Mouse (Mus musculus) neural tube, embryonic 12.5 days (tissue): Measurements from ENCODE around the gene Mn1. TPM values are rescaled to one million over a fixed set of nuclear protein-coding genes. Genes with fewer than 3 reads are reported as not detected.

Experiments used
- ATAC-seq: fragments of 200-750 bp; cut with Nextera tagmentation; 2 replicates; pipeline ENCODE4 v1.8.0; 2017; ENCODE audit warnings: low read depth, mild to moderate bottlenecking, moderate TSS enrichment, moderate library complexity; ENCODE audit not compliant: low FRiP score
- H3K27ac ChIP-seq: fragments of 300-500 bp; sonication (generic); 2 replicates; pipeline ENCODE4 v1.5.1; 2016
- H3K27me3 ChIP-seq: fragments of 300-500 bp; sonication (generic); replicated peaks from 2 replicates; pipeline ENCODE4 v1.6.1; 2016; ENCODE audit warnings: mild to moderate bottlenecking
- H3K36me3 ChIP-seq: fragments of 300-500 bp; sonication (generic); 2 replicates; pipeline ENCODE4 v1.6.1; 2016; ENCODE audit warnings: mild to moderate bottlenecking
- H3K4me1 ChIP-seq: fragments of 300-500 bp; sonication (generic); 2 replicates; pipeline ENCODE4 v1.6.1; 2016
- H3K4me2 ChIP-seq: fragments of 300-500 bp; sonication (generic); replicated peaks from 2 replicates; pipeline ENCODE4 v1.6.1; 2016; ENCODE audit warnings: mild to moderate bottlenecking
- H3K4me3 ChIP-seq: fragments of 300-500 bp; sonication (generic); 2 replicates; pipeline ENCODE4 v1.5.1; 2016
- H3K9ac ChIP-seq: fragments of 300-500 bp; sonication (generic); 2 replicates; pipeline ENCODE4 v1.6.1; 2016; ENCODE audit warnings: mild to moderate bottlenecking
- H3K9me3 ChIP-seq: fragments of 300-500 bp; sonication (generic); 2 replicates; pipeline ENCODE4 v1.6.1; 2016; ENCODE audit warnings: mild to moderate bottlenecking
- WGBS: fragments of 180-500 bp; shearing (Covaris S2); methylation state at CpG from one replicate; pipeline ENCODE4 v1.1.7; 2016; 5-methylcytosine and 5-hydroxymethylcytosine counted together
- polyA plus RNA-seq: library from polyadenylated mRNA; unstranded; fragments of >200 nt; fragmentation: Nextera tagmentation; extraction: Ambion mirVana; gene quantifications from 2 replicates; pipeline ENCODE4 v1.2.1, GENCODE M21; 2016

The Mn1 gene
- polyA plus RNA-seq, 1 experiment from 2014 or later, result 25.8 TPM

DNA sequence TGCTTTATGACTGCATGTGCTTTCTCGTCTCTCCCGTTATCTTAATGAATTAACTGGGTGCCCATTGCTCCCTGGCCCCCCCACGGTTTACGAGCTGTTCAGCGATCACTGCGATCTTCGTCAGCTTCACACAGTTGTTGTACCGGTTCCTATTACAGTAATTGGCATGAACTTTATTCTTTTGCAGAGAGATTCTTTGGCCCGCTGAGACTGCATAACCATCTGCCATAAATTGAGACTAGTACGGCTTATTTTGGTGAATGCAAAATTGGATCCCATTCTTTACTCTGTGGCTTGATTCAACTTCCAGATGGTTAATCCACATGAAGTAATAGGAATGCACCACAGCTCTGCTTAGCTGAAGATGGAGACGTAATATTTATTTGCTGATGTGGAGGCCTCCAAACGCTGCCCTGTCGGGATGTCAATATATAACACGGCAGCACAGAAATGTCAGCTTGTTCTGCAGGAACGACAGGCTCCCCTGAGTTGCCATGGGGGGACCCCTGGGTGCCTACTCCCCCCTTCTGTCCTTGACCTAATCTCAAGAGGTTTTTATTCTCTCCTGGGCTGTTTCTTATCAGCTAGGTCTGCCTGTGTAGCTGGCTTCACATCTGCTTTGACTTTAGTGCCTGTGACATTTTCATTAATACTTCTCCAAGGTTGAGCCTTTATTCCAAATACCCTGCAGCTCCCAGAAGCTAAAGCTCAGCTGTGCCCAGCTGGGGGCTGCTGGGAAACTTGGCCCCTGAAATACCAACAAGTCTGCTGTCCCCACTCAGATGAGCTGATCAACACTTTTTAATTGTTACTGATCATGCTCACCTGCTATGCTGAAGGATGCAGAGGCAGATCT is 22.7 kb upstream of the Mn1 start:
- peak overlapping the region; percentile 13; the same call in 1 of the 2 replicates for H3K4me3 ChIP-seq
- H3K4me2 ChIP-seq, result peak overlapping the region; percentile 56
- 0 out of 2 replicates have a peak overlapping the region, but pooled peaks have one; percentile 5 for H3K27ac ChIP-seq
- 9% methylated on average over 15 of the region's 15 CpGs for WGBS
- ATAC-seq, result no peak
- 0 out of 2 replicates have a peak overlapping the region, but pooled peaks have one; percentile 13 for H3K9ac ChIP-seq
- no peaks in the 10 kb centered on the region for H3K9me3 ChIP-seq
- peaks cover 3% of the 10 kb centered on the region; the same call in 1 of the 2 replicates for H3K36me3 ChIP-seq
- peaks cover 33% of the 10 kb centered on the region for H3K4me1 ChIP-seq
- H3K27me3 ChIP-seq, result no peaks in the 10 kb centered on the region

DNA sequence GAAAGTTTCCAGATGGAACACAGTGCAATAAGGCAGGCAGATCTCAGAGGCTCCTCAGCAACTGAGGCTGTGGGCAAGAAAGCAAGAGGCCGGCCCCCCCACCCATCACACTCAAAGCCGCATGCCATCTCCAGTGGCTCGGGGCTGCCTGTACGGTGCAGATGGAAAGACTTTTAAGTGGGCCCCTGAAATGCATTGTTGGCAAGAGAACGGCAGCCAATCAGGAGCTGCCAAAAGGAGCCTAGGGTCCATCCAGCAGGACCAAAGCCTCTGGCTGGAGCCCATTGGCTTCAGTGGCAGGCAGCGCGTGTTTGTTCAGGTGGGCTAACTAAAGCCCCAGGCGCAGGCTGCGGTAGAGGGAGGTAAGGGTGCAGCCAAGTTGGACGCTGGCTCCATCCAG is 21.4 kb upstream of the Mn1 start:
- WGBS, result 49% methylated on average over 10 of the region's 10 CpGs
- Histone ChIP-seq H3K27me3 (0 out of 2 replicates have a peak, but pooled peaks cover 4% of the 10 kb centered on the region), H3K9me3 (no peaks in the 10 kb centered on the region), H3K9ac (no peak overlapping the region), H3K4me3 (no peak overlapping the region), H3K4me2 (no peak overlapping the region), H3K4me1 (peaks cover 33% of the 10 kb centered on the region), H3K36me3 (no peaks in the 10 kb centered on the region), H3K27ac (no peak overlapping the region)
- ATAC-seq, result no peak

DNA sequence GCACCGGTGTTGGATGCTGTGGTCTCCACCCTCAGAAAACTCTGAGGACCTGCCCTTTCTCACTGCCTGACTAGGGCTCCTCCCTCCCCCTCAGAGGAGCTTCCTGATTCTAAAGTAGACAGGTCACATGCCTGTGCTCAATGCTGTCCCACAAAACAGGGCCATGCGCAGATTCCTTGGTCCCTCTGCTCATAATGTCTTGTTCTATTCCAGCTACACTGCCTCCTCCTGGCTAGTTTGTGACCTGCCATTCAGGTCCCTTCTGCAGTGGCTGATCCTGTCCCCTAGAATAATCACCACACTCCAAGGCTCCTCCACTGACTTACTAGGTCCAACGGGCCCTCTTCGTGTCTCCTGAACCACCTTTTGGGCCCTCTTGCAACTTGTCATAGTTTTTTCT is 21.0 kb upstream of the Mn1 start:
- 0 out of 2 replicates have a peak, but pooled peaks cover 4% of the 10 kb centered on the region for H3K27me3 ChIP-seq
- ATAC-seq, result no peak
- H3K9me3 ChIP-seq, result no peaks in the 10 kb centered on the region
- no peaks in the 10 kb centered on the region for H3K36me3 ChIP-seq
- H3K4me1 ChIP-seq, result peaks cover 33% of the 10 kb centered on the region
- no peak overlapping the region for H3K4me2 ChIP-seq
- no peak overlapping the region for H3K4me3 ChIP-seq
- 83% methylated on average over 4 of the region's 4 CpGs for WGBS
- no peak overlapping the region for H3K27ac ChIP-seq
- H3K9ac ChIP-seq, result no peak overlapping the region

DNA sequence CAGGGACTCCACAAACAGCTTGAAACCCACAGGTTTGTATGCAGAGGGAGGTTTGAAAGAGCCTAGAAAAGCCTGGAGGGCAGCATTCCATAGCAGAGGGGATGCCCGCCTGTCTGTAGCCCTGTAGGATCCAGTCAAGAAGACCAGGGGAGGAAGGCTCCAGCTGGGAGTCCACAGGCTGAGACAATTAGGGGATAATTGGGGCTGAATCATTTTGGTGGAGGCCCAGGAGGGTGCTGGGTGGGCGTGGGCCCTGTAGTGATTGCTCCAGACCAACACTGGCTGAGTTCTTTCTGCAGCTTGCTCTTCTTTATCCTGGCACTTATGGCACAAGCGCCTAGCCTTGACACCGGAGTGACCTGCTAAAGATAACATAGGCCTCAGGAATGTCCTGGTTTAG is 18.7 kb upstream of the Mn1 start:
- H3K27ac ChIP-seq, result no peak overlapping the region
- H3K36me3 ChIP-seq, result no peaks in the 10 kb centered on the region
- no peak overlapping the region for H3K4me3 ChIP-seq
- no peaks in the 10 kb centered on the region for H3K9me3 ChIP-seq
- H3K9ac ChIP-seq, result no peak overlapping the region
- ATAC-seq, result no peak
- peaks cover 24% of the 10 kb centered on the region for H3K4me1 ChIP-seq
- 0 out of 2 replicates have a peak, but pooled peaks cover 4% of the 10 kb centered on the region for H3K27me3 ChIP-seq
- H3K4me2 ChIP-seq, result no peak overlapping the region
- 53% methylated on average over 4 of the region's 4 CpGs for WGBS

DNA sequence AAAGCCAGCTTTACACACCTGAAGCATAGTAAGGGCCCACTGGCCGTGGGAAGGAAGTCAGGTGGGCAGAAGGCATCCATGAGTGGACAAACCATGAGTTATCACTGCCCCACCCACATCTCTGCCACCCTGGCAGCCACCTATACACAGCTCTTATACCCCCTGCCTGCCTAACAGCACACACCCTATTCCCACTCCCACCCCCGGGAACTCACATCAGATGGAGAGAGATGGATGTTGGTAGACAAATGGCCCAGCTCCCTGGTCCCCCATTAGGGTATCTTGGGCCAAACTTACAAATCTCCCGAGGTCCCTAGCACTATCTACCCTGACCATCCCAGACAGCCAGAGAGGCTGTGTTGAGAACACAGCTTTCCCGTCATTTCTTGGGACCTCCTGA is 17.9 kb upstream of the Mn1 start:
- ATAC-seq, result no peak
- Histone ChIP-seq H3K27ac (no peak overlapping the region), H3K4me1 (peaks cover 16% of the 10 kb centered on the region), H3K9ac (no peak overlapping the region), H3K9me3 (no peaks in the 10 kb centered on the region), H3K4me2 (no peak overlapping the region), H3K4me3 (no peak overlapping the region), H3K27me3 (0 out of 2 replicates have a peak, but pooled peaks cover 4% of the 10 kb centered on the region), H3K36me3 (no peaks in the 10 kb centered on the region)
- WGBS, result 84% methylated on average over 4 of the region's 4 CpGs

DNA sequence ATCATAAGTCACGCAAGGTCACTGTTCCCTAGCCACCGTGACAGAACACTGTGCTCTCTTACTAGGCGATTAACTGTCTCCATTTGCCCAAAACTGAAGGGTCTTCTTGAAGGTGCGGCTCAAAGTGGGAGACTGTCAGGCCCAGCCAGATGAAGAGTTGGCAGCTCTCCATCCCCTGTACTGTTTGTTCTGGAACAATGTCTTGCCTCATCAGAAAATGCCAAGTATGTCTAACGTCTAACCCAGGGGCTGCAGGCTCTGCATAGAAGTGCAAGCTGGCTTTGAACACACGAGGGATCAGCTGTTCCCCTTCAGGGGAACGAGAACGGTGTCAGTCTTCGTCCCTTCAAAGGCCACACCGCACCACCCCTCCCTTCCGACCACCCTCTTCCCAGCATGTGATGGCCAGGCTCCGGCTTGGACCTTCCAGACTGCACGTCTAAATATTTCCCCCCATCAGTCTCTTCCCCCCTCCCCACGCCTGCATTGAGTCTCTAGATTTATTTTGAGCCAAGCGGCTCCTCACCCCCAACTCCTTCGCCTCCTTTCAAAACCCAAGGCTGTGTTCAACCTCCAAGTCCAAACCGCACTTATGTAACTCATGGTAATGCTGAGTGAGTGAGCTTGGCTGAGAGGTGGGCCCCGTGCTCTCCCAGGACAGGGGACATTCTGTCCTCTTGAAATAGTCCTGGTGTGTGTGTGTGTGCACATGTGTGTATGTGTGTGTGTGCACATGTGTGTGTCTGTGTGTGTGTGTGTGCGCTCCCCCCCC is 15.1 kb upstream of the Mn1 start:
- no peak overlapping the region for H3K4me3 ChIP-seq
- H3K27me3 ChIP-seq, result 0 out of 2 replicates have a peak, but pooled peaks cover 4% of the 10 kb centered on the region
- 82% methylated on average over 19 of the region's 19 CpGs for WGBS
- no peak for ATAC-seq
- no peak overlapping the region for H3K27ac ChIP-seq
- no peaks in the 10 kb centered on the region for H3K36me3 ChIP-seq
- H3K9ac ChIP-seq, result no peak overlapping the region
- H3K4me2 ChIP-seq, result no peak overlapping the region
- H3K4me1 ChIP-seq, result no peaks in the 10 kb centered on the region
- H3K9me3 ChIP-seq, result no peaks in the 10 kb centered on the region

DNA sequence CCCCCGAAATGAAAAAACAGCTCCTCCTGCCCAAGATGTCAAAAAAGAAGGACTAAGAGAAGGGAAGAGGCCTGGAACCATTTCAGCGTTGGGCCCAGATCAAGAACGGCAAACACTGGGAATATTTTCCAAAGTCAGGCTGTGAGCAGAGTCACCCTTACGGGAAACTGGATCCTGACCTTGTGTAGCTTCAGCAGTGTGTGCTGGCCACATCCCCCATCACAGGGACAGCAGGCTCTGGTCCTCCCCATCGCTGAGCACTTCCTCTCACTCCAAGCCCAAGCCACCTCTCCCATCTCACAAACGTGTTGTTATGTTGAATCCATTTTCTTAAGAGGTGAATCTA is 14.5 kb upstream of the Mn1 start:
- no peaks in the 10 kb centered on the region for H3K36me3 ChIP-seq
- no peaks in the 10 kb centered on the region for H3K4me1 ChIP-seq
- H3K9ac ChIP-seq, result no peak overlapping the region
- no peak overlapping the region for H3K27ac ChIP-seq
- no peaks in the 10 kb centered on the region for H3K9me3 ChIP-seq
- H3K27me3 ChIP-seq, result 0 out of 2 replicates have a peak, but pooled peaks cover 4% of the 10 kb centered on the region
- ATAC-seq, result no peak
- no peak overlapping the region for H3K4me3 ChIP-seq
- no peak overlapping the region for H3K4me2 ChIP-seq
- WGBS, result 92% methylated on average over 6 of the region's 6 CpGs

DNA sequence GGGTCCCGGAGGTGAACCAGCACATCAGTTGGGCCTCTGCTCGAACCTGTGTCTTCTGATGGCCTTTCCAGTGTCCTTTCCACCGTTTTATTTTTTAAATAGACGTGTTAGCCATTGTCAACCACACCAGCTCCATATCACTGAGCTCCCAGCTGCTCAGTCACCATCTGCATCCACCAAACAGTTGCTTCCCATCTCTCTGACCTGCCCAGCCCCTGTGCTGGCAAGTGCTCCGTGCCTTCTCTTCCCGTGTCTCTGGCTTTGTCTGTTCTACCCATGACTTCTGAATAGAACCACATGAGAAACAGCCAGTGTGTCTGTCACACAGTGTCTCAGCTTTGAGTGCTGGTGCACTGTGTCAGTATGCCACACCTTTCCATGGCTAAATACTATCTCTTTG is 12.4 kb upstream of the Mn1 start:
- Histone ChIP-seq H3K9me3 (no peaks in the 10 kb centered on the region), H3K4me1 (peaks cover 13% of the 10 kb centered on the region), H3K36me3 (no peaks in the 10 kb centered on the region), H3K27me3 (0 out of 2 replicates have a peak, but pooled peaks cover 4% of the 10 kb centered on the region), H3K27ac (no peak overlapping the region), H3K4me3 (no peak overlapping the region), H3K9ac (no peak overlapping the region), H3K4me2 (no peak overlapping the region)
- WGBS, result 77% methylated on average over 6 of the region's 6 CpGs
- no peak for ATAC-seq

DNA sequence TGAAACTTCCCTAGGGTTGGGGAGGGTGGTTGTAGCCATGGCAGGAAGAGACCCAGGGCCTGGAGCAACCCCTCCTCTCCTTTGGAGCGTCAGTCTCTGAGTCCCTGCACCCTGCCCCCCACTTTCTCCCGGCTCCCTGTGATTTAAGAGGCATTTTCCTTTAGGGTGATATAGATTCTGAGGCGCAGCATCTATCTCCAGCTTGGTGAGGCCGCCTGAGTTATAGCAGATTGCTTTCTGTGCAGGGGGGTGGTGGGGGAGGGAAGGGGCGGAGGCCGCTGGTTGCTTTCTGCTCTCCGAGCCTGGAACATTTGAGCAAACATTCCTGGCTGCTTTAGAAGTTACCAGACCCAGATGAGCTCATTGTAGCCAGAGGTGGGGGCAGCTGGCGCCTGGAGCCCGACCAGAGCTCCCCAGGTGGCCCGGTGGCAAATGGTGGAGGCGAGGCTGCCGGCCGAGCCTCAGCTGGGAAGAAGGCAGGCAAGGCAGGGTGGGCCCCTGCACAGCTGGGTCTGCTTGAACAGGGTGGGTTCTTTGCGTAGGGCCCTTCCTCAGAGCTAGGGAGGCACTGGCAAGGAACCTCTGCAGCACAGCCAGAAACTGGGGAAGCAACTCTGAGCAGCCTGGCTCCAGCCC is 8.6 kb upstream of the Mn1 start:
- ATAC-seq, result peak; percentile 48; the same call in 1 of the 2 replicates
- H3K9ac ChIP-seq, result peak overlapping the region; percentile 13; the same call in 1 of the 2 replicates
- no peaks in the 10 kb centered on the region for H3K36me3 ChIP-seq
- peaks cover 13% of the 10 kb centered on the region for H3K4me1 ChIP-seq
- peak overlapping the region; percentile 36 for H3K4me2 ChIP-seq
- no peaks in the 10 kb centered on the region for H3K9me3 ChIP-seq
- peak overlapping the region; percentile 38; the same call in 1 of the 2 replicates for H3K27ac ChIP-seq
- H3K27me3 ChIP-seq, result 0 out of 2 replicates have a peak, but pooled peaks cover 10% of the 10 kb centered on the region
- no peak overlapping the region for H3K4me3 ChIP-seq
- 11% methylated on average over 14 of the region's 14 CpGs for WGBS

DNA sequence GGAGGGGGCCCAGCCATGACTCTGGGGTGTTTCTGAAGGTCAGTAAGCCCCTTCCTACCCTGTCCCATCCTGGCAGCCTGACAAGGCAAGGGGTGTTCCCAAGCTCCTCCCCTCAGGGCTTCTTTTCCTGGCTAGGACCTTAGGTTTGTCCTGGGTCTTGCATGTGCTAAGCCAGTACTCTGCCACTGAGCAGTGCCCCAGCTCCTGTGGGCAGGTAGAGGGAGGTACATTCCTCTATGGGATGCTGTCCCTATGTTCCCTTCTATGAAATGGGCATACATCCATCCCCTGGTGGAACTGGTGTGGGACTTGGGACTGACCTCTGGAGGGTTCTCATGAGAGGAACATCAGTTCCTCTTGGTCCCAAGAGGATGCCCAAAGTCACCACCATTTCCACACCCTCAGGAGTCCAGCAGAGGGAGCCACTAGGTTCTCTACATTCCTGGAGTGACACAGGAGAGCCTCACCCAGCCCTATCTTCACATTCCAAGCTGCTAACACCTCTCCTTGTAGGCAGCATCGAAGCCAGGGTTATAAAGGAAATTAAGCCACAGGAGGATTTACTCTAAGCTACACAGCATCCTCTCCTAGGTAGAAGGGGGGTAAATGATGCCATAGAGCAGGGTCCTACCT is 7.6 kb upstream of the Mn1 start:
- Histone ChIP-seq H3K27ac (no peak overlapping the region), H3K9me3 (no peaks in the 10 kb centered on the region), H3K9ac (no peak overlapping the region), H3K4me1 (peaks cover 21% of the 10 kb centered on the region), H3K4me3 (no peak overlapping the region), H3K27me3 (0 out of 2 replicates have a peak, but pooled peaks cover 10% of the 10 kb centered on the region), H3K4me2 (no peak overlapping the region), H3K36me3 (no peaks in the 10 kb centered on the region)
- 19% methylated on average over 1 of the region's 1 CpGs for WGBS
- no peak for ATAC-seq

DNA sequence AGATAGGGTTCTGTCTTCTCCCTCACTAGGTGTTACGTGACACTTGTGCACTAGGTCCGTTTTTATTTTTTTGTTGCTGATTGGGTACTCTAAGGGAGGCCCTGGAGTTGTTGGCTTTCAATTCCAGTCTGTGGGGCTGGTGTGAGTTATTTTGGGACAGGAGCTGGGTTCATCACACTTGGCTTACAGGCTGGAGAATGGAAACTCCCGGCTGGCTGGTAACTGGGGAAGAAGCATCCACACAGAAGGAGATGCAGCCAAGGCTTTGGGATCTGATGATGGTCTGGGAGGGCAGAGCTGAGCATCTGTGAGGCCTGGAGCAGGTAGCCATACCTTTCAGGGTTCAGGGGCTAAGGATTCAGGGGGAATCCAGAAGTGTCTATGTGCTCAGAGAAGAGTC is 6.5 kb upstream of the Mn1 start:
- H3K9me3 ChIP-seq, result no peaks in the 10 kb centered on the region
- H3K27ac ChIP-seq, result no peak overlapping the region
- 74% methylated on average over 3 of the region's 3 CpGs for whole genome bisulfite sequencing
- H3K4me3 ChIP-seq, result no peak overlapping the region
- H3K27me3 ChIP-seq, result 0 out of 2 replicates have a peak, but pooled peaks cover 10% of the 10 kb centered on the region
- no peak for ATAC-seq
- peaks cover 33% of the 10 kb centered on the region for H3K4me1 ChIP-seq
- H3K9ac ChIP-seq, result no peak overlapping the region
- no peak overlapping the region for H3K4me2 ChIP-seq
- no peaks in the 10 kb centered on the region for H3K36me3 ChIP-seq
